Mouse (Mus musculus): ENCODE data around the gene Uba52. TPM values are rescaled to one million over a fixed set of nuclear protein-coding genes. Genes with fewer than 3 reads are reported as not detected.

Uba52 gene
- 991 and 1,091 TPM in 2 replicates for polyA plus RNA-seq (2014; fragmentation: Nextera tagmentation; extraction: Ambion mirVana)

DNA sequence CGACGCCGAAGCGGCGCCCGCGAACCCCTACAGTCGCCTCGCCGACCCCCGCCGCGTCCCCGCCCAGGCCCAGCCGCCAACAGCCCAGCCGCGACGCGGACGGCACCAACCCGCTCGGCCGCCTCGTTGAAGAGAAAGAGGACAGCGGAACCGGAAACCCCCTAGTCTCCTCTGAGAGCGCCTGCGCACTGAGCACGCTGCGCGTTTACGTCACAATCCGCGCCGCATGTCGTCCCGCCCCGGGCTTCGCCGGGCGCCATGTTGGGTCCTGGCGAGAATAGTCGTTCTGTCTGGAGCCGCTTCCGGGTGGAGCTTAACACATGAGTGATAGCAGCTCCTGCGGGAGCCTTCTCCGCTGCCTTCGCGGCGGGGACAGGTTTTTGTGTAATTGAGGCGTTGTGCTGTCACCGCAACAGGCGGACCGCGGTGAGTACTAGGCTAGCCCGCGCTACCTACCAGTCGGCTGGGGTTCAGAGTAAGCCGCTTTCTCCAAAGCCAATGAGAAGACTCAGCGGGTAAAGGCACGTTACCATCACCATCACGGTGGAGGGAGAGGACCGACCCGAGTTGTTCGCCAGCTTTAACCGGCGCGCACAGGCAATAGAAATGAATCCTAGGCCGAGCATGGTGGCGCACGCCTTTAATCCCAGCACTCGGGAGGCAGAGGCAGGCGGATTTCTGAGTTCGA, at the start of gene Uba52:
TSS of gene Uba52 (minus strand) at position 574 of the 688 bp plus-strand sequence.
- Histone ChIP-seq H3K36me3 (ENCODE audit: control insufficient read depth, insufficient read depth, low read length) (peaks cover 38% of the 10 kb centered on the region), H3K9me3 (ENCODE audit: control insufficient read depth, low read length) (no peaks in the 10 kb centered on the region), H3K27ac (replicated peaks; ENCODE audit: low read depth, low read length) (peak within 1 kb of the TSS; percentile 96), H3K27me3 (replicated peaks; ENCODE audit: control insufficient read depth, insufficient read depth, low read length) (no peaks in the 10 kb centered on the region), H3K4me1 (ENCODE audit: control insufficient read depth, insufficient read depth, low read length) (peaks cover 13% of the 10 kb centered on the region), H3K4me3 (ENCODE audit: low read depth, low read length) (peak within 1 kb of the TSS; percentile 97), H3K4me2 (ENCODE audit: low read depth, low read length) (peak within 1 kb of the TSS; percentile 97), H3K9ac (ENCODE audit: low read depth, low read length) (peak within 1 kb of the TSS; percentile 99)
- under 1% methylated on average over 68 of the region's 74 CpGs for WGBS
- ATAC-seq (ENCODE audit: low read depth) (peak; percentile 87), DNase-seq (ENCODE audit: low spot score) (peak; percentile 98)

DNA sequence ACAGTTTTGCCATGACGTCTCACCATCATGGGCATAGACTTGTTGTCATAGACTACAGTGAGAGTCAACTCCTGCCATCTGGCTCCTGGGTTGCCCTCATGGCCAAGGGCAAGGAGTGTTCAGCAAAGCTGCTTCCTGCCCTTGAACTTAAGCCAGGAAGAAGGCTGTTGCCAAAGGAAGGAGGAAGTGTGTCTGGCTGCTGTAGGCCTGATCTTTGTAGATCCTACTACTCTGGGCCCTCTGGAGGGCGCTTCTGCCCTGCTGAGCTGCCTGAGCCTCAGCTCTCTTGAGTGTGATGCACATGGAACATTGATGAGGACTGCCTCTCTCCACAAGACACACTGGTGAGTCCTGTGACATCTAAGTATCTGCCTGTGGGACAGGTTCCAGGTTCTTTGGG, 49.5 kb upstream of the Uba52 start:
- DNase-seq (ENCODE audit: low spot score), result peak; percentile 33
- 69% methylated on average over 2 of the region's 2 CpGs for WGBS
- Histone ChIP-seq H3K4me3 (ENCODE audit: low read depth, low read length) (no peak overlapping the region), H3K4me2 (ENCODE audit: low read depth, low read length) (no peak overlapping the region), H3K9ac (ENCODE audit: low read depth, low read length) (no peak overlapping the region), H3K27me3 (replicated peaks; ENCODE audit: control insufficient read depth, insufficient read depth, low read length) (no peaks in the 10 kb centered on the region), H3K27ac (replicated peaks; ENCODE audit: low read depth, low read length) (no peak overlapping the region), H3K4me1 (ENCODE audit: control insufficient read depth, insufficient read depth, low read length) (no peaks in the 10 kb centered on the region), H3K36me3 (ENCODE audit: control insufficient read depth, insufficient read depth, low read length) (no peaks in the 10 kb centered on the region; the same call in 1 of the 2 replicates), H3K9me3 (ENCODE audit: control insufficient read depth, low read length) (no peaks in the 10 kb centered on the region)
- ATAC-seq (ENCODE audit: low read depth), result 0 out of 2 replicates have a peak, but pooled peaks have one; percentile 24

DNA sequence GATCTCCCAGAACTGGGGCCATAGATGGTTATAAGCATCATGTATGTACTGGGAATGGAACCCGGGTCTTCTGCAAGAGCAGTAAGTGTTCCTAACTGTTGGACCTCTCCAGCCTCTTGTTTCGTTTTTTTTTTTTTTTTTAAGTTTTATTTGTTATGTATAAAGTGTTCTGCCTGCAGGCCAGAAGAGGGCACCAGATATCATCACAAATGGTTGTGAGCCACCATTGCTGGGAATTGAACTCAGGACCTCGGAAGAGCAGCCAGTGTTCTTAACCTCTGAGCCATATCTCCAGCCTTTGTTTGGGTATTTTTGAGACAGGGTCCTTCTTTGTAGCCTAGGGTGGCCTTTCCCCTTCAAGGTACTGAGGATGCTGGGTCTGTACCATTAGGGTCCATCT, 48.4 kb upstream of the Uba52 start:
- 83% methylated on average over 3 of the region's 3 CpGs for WGBS
- DNase-seq (ENCODE audit: low spot score), result no peak

DNA sequence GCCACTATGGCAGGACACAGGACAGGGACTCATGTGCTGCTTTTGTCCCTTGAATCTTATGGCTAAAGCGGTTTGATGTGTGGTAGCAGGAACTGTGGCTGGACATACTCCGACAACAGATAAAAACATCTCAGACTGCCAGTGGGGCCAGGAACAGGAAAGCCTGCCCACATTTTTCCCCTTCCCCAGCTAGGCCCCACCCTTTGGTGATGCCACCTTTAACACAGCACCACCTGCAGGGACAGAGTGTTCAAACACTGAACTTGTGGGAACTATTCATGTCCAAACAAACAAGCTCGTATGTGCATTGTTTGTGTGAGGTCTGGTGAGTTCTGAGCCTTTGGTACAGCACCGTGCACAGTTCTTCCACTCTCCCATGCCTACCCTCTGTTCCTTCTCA, 47.7 kb upstream of the Uba52 start:
- H3K27me3 ChIP-seq (replicated peaks; ENCODE audit: control insufficient read depth, insufficient read depth, low read length), result no peaks in the 10 kb centered on the region
- WGBS, result 48% methylated on average over 4 of the region's 4 CpGs
- ATAC-seq (ENCODE audit: low read depth) (no peak), DNase-seq (ENCODE audit: low spot score) (no peak)
- 0 out of 2 replicates have a peak overlapping the region, but pooled peaks have one; percentile 9 for H3K9ac ChIP-seq (ENCODE audit: low read depth, low read length)
- H3K36me3 ChIP-seq (ENCODE audit: control insufficient read depth, insufficient read depth, low read length), result no peaks in the 10 kb centered on the region; the same call in 1 of the 2 replicates
- H3K27ac ChIP-seq (replicated peaks; ENCODE audit: low read depth, low read length), result no peak overlapping the region
- H3K4me2 ChIP-seq (ENCODE audit: low read depth, low read length), result no peak overlapping the region
- H3K4me3 ChIP-seq (ENCODE audit: low read depth, low read length), result no peak overlapping the region
- no peaks in the 10 kb centered on the region for H3K9me3 ChIP-seq (ENCODE audit: control insufficient read depth, low read length)
- no peaks in the 10 kb centered on the region for H3K4me1 ChIP-seq (ENCODE audit: control insufficient read depth, insufficient read depth, low read length)

More for the DNA sequence above, 48.4 kb upstream of the Uba52 start:
- H3K27me3 ChIP-seq (replicated peaks; ENCODE audit: control insufficient read depth, insufficient read depth, low read length), result no peaks in the 10 kb centered on the region
- no peak overlapping the region for H3K4me3 ChIP-seq (ENCODE audit: low read depth, low read length)
- H3K36me3 ChIP-seq (ENCODE audit: control insufficient read depth, insufficient read depth, low read length), result no peaks in the 10 kb centered on the region; the same call in 1 of the 2 replicates
- H3K4me2 ChIP-seq (ENCODE audit: low read depth, low read length), result no peak overlapping the region
- H3K27ac ChIP-seq (replicated peaks; ENCODE audit: low read depth, low read length), result no peak overlapping the region
- no peaks in the 10 kb centered on the region for H3K4me1 ChIP-seq (ENCODE audit: control insufficient read depth, insufficient read depth, low read length)
- no peak overlapping the region for H3K9ac ChIP-seq (ENCODE audit: low read depth, low read length)
- H3K9me3 ChIP-seq (ENCODE audit: control insufficient read depth, low read length), result no peaks in the 10 kb centered on the region
- no peak for ATAC-seq (ENCODE audit: low read depth)

DNA sequence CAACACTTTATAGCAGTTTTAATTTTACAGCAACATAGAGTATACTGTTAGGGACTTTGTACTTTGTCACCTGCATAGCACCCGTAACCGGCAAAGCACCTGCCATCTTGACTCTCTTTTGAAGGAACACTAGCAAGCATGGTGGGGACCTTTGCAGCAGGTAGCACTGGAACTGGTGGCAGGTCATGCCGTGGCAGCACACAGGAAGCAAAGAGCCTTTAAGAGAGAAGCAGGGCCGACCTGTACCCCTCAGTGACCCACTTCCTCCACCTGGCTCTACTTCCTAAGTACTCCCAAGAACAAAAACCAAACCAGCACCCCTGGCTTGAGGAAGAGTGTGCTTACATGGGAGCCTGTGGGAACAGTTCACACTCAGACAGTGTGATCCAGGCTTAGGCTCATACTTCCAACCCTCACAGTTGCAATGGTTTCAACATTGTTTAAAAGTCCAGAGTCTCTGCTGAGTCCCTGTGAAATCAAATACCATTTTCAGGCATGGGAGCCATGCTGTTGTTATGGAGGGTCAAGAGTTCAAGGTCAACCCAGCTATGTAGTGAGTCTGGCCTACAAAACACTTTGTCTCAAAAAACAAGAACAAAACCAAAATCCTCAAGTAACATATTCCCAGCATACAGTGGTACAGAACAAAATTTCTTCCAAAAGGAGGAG, 44.6 kb upstream of the Uba52 start:
- Histone ChIP-seq H3K9me3 (ENCODE audit: control insufficient read depth, low read length) (no peaks in the 10 kb centered on the region), H3K4me1 (ENCODE audit: control insufficient read depth, insufficient read depth, low read length) (no peaks in the 10 kb centered on the region), H3K36me3 (ENCODE audit: control insufficient read depth, insufficient read depth, low read length) (no peaks in the 10 kb centered on the region; the same call in 1 of the 2 replicates), H3K9ac (ENCODE audit: low read depth, low read length) (no peak overlapping the region), H3K4me3 (ENCODE audit: low read depth, low read length) (no peak overlapping the region), H3K27me3 (replicated peaks; ENCODE audit: control insufficient read depth, insufficient read depth, low read length) (no peaks in the 10 kb centered on the region), H3K4me2 (ENCODE audit: low read depth, low read length) (no peak overlapping the region), H3K27ac (replicated peaks; ENCODE audit: low read depth, low read length) (no peak overlapping the region)
- DNase-seq (ENCODE audit: low spot score) (no peak), ATAC-seq (ENCODE audit: low read depth) (no peak)
- 94% methylated on average over 4 of the region's 4 CpGs for WGBS

DNA sequence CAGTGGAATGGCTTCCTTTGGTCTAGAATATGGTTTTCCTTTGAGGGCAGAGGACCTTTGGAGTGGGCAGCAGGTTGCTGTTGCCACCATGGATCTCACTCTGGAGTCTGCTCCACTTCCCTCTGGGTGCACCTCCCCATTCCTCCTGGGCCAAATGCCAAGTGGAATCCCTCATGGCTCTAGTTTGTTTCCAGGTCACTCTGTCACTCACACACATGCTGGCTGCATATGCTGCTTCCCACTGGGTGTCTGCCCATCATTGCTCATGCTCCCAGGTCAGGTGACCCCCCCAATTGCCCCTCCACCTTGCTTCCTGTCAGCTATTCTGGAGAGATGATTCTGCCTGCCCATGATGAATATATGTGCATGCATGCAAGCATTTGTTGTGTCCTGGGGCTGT, 43.1 kb upstream of the Uba52 start:
- no peak for ATAC-seq (ENCODE audit: low read depth)
- H3K36me3 ChIP-seq (ENCODE audit: control insufficient read depth, insufficient read depth, low read length), result no peaks in the 10 kb centered on the region; the same call in 1 of the 2 replicates
- H3K9ac ChIP-seq (ENCODE audit: low read depth, low read length), result no peak overlapping the region
- no peak overlapping the region for H3K4me2 ChIP-seq (ENCODE audit: low read depth, low read length)
- DNase-seq (ENCODE audit: low spot score), result no peak
- no peaks in the 10 kb centered on the region for H3K4me1 ChIP-seq (ENCODE audit: control insufficient read depth, insufficient read depth, low read length)
- H3K9me3 ChIP-seq (ENCODE audit: control insufficient read depth, low read length), result no peaks in the 10 kb centered on the region
- no peak overlapping the region for H3K4me3 ChIP-seq (ENCODE audit: low read depth, low read length)
- H3K27me3 ChIP-seq (replicated peaks; ENCODE audit: control insufficient read depth, insufficient read depth, low read length), result no peaks in the 10 kb centered on the region
- H3K27ac ChIP-seq (replicated peaks; ENCODE audit: low read depth, low read length), result no peak overlapping the region

DNA sequence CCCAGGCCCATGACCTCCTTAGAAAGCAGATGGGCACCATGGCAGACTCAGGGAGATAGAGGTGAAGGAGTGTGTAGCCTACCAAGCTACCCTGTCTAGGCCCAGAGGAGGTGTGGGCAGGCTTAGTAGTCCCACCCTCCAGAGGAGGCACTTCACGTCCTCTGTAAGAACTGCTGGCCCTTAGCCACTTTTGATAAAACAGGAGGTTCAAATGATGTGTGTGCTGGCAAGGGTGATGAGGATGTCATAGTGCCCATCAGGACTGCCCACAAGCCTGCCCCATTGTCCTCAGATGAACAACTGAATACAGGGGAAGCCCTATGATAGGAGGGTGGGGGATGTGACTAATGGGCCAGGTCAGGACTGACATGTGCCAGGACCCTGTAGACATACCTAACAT, 42.2 kb upstream of the Uba52 start:
- WGBS, result 56% methylated on average over 1 of the region's 1 CpGs

DNA sequence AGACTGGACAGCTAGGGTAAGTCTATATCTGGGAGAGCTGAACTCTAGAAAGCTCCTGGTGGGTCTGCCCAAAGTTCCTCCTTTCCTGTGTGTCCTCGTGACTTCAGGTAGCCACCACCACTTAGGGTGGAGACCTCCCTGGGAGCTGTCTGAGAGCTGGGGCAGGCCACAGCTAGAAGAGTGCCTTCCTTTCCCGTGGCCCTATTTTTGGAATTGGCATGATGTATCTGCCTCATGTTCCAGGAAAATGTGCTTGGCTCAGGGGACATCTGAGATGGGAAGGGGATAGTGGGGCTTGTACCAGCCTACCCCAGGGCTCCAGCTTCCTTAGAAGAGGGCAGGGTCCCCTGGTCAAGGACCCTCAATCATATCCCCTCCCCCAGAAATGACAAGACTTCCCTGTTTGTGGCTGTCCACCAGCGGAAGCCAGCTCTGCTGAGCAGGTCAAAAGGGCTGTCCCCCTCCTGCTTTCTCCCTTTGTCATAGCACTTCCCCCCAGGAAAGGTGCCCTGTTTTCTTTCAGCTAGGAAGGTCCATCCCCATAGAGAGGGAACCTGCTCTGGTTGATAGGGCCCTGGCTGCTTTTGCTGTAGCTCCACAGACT, 41.1 kb upstream of the Uba52 start:
- ATAC-seq (ENCODE audit: low read depth), result no peak
- no peaks in the 10 kb centered on the region; the same call in 1 of the 2 replicates for H3K36me3 ChIP-seq (ENCODE audit: control insufficient read depth, insufficient read depth, low read length)
- H3K27ac ChIP-seq (replicated peaks; ENCODE audit: low read depth, low read length), result no peak overlapping the region
- H3K9ac ChIP-seq (ENCODE audit: low read depth, low read length), result no peak overlapping the region
- WGBS, result 69% methylated on average over 3 of the region's 3 CpGs
- H3K4me2 ChIP-seq (ENCODE audit: low read depth, low read length), result no peak overlapping the region
- H3K4me3 ChIP-seq (ENCODE audit: low read depth, low read length), result no peak overlapping the region
- no peak for DNase-seq (ENCODE audit: low spot score)
- no peaks in the 10 kb centered on the region for H3K9me3 ChIP-seq (ENCODE audit: control insufficient read depth, low read length)
- no peaks in the 10 kb centered on the region for H3K27me3 ChIP-seq (replicated peaks; ENCODE audit: control insufficient read depth, insufficient read depth, low read length)
- H3K4me1 ChIP-seq (ENCODE audit: control insufficient read depth, insufficient read depth, low read length), result no peaks in the 10 kb centered on the region

More for the DNA sequence above, 42.2 kb upstream of the Uba52 start:
- H3K4me1 ChIP-seq (ENCODE audit: control insufficient read depth, insufficient read depth, low read length), result no peaks in the 10 kb centered on the region
- no peaks in the 10 kb centered on the region for H3K27me3 ChIP-seq (replicated peaks; ENCODE audit: control insufficient read depth, insufficient read depth, low read length)
- no peak overlapping the region for H3K27ac ChIP-seq (replicated peaks; ENCODE audit: low read depth, low read length)
- H3K4me3 ChIP-seq (ENCODE audit: low read depth, low read length), result no peak overlapping the region
- H3K4me2 ChIP-seq (ENCODE audit: low read depth, low read length), result no peak overlapping the region
- no peak overlapping the region for H3K9ac ChIP-seq (ENCODE audit: low read depth, low read length)
- ATAC-seq (ENCODE audit: low read depth), result no peak
- no peaks in the 10 kb centered on the region for H3K9me3 ChIP-seq (ENCODE audit: control insufficient read depth, low read length)
- H3K36me3 ChIP-seq (ENCODE audit: control insufficient read depth, insufficient read depth, low read length), result no peaks in the 10 kb centered on the region; the same call in 1 of the 2 replicates
- DNase-seq (ENCODE audit: low spot score), result no peak
